Mouse (Mus musculus): ENCODE measurements at regions not wholly inside any gene's neighbourhood (a gene's known extent, or its start where the extent isn't known, plus 50 kb on each side); places are given as distances from the start of the nearest gene placed in this dataset.
A peak's percentile ranks its signal among the peaks of the same experiment; 100 is the strongest.

DNA sequence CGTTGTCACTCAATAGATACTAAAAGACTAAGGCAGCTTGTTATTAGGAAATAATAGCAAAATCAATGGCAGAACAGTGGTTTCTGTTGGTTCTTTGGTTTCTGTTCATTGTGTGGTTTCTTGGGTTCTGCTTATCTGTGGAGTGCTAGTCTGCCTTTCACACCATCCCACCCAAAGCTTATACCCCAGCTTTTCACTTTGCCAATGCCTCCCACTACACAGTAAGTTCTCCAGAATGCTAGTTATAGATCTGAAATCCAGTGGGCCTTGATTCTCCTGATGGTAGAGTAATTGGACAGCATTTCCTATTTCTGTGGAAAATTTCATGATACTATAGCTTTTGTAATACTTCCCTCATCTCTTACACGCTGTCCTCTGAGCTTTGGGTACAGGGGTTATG is 700.8 kb upstream of the 1700009N14Rik start:
- DNase-seq, result no peak

- no peak for DNase-seq
Observed at GRCm38 (mm10) chr4:38785016-38785415, 665.1 kb upstream of the 1700009N14Rik start.

DNA sequence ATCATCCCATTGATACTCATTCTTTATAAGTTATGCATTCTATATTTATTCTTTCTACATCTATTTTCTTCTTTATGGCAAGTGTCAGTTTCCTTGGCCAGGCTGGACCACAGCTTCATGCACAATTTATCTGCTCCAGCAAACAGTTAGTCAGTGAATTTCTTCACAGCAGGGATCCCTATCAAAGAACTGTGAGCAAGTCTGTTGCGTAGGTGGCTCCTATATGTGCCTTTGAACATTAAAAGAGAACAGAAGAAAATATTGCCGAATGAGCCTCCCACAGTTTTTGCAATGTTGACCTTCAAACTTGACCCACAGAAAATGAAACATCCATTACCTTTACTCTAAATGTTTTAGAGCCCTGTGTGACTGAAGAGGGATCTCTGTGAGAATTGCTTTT is 625.0 kb upstream of the 1700009N14Rik start:
- peak; percentile 8 for DNase-seq

GRCm38 (mm10) chr4:38848261-38848660 is 601.8 kb upstream of the 1700009N14Rik start:
- no peak for DNase-seq

GRCm38 (mm10) chr4:38854349-38854748 is 595.7 kb upstream of the 1700009N14Rik start:
- no peak for DNase-seq

DNA sequence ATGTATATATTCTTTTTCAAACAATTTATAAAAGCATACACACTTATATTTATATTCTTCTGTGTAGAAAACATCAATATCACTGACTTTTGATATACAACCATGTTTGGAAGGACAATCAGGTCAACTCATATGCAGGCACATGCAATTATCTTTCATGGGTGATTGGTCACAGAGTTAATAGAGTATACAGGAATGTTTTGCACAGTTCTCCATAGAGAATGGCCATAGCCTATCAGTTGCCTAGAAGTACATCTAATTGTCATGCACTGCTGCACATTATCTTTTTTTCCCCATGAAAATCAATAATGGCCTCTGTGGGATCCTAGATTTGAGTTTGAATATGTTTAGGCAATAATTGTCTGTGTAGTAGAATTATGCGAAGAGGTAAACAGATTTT is 549.5 kb upstream of the 1700009N14Rik start:
- no peak for DNase-seq

GRCm38 (mm10) chr4:38926831-38927230 is 523.3 kb upstream of the 1700009N14Rik start:
- no peak for DNase-seq

DNA sequence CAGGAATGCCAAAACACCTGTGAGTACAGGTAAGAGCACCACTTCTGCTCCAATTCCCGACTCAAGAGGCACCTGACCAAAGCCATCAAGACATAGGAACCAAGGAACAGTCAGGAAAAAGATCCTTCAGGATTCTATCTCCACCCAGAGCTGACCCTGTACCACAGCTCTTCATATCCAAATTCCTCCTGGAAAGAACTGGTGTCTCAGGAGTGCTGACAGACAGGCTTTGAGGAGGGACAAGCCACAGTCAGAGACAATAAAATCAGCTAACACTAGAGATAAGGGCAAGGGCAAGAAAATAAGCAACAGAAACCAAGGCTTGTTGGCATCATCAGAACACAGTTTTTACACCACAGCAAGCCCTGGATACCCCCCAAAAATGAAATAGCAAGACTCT is 496.5 kb upstream of the 1700009N14Rik start:
- no peak for DNase-seq

DNA sequence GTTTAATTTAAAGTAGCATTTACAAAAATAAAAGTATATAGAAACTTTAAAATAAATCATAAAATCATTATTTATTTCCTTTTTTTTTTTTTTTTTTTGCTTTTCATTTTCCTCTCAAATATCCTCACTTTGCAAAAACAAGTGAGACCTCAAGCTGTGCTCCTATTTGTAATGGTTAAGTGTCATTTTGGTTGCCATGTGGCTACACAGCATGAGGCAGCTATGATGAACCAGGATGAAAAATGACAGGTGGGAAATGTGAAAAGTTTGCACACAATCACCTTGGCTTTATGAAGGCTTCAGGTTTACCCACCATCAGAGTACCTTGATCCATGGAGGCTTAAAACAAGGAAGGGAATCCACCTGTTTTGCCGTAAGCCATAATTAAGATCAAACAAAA is 454.9 kb upstream of the 1700009N14Rik start:
- DNase-seq, result no peak
